Mouse (Mus musculus) heart, adult 2 months (tissue): ENCODE data around the gene Cemip2. TPM values are rescaled to one million over a fixed set of nuclear protein-coding genes. Genes with fewer than 3 reads are reported as not detected.

Source experiments
- DNase-seq, 2 experiments: peaks; one replicate each; pipeline ENCODE4 v3.0.0; 2021
- H3K27ac ChIP-seq: fragments of 200-600 bp; 2 replicates; pipeline ENCODE4 v1.8.1; 2022
- H3K27me3 ChIP-seq: fragments of 200-500 bp; 2 replicates; pipeline ENCODE4 v1.6.1; 2012; ENCODE audit warnings: mild to moderate bottlenecking, low read length, inconsistent platforms, mixed read lengths; ENCODE audit not compliant: control insufficient read depth, insufficient read depth
- H3K36me3 ChIP-seq: fragments of 200-500 bp; 2 replicates; pipeline ENCODE4 v1.6.1; 2012; ENCODE audit warnings: low read length, inconsistent platforms; ENCODE audit not compliant: control insufficient read depth, insufficient read depth
- H3K4me1 ChIP-seq: fragments of 200-500 bp; 2 replicates; pipeline ENCODE4 v1.6.1; 2011; ENCODE audit warnings: low read length; ENCODE audit not compliant: control insufficient read depth, insufficient read depth
- H3K4me3 ChIP-seq: fragments of 200-600 bp; 2 replicates; pipeline ENCODE4 v1.8.1; 2022
- H3K79me2 ChIP-seq: fragments of 200-500 bp; replicated peaks from 2 replicates; pipeline ENCODE4 v1.6.1; 2012; ENCODE audit warnings: mild to moderate bottlenecking, inconsistent platforms, low read length, moderate library complexity, mixed read lengths; ENCODE audit not compliant: control insufficient read depth, insufficient read depth
- H3K9ac ChIP-seq: fragments of 200-500 bp; 2 replicates; pipeline ENCODE4 v1.6.1; 2012; ENCODE audit warnings: low read depth, mild to moderate bottlenecking, control low read depth, inconsistent platforms, low read length, mixed read lengths
- CTCF ChIP-seq: fragments of 200-600 bp; IDR thresholded peaks from 2 replicates; pipeline ENCODE4 v1.8.1; 2022; ENCODE audit warnings: antibody characterized with exemption, mild to moderate bottlenecking, moderate library complexity
- EP300 ChIP-seq: fragments of 200-500 bp; IDR thresholded peaks from 2 replicates; pipeline ENCODE4 v1.6.1; 2011; ENCODE audit warnings: low read depth, low read length, control low read depth; ENCODE audit not compliant: insufficient read depth
- POLR2A ChIP-seq: fragments of 200-500 bp; IDR thresholded peaks from 2 replicates; pipeline ENCODE4 v1.6.1; 2011; ENCODE audit warnings: mild to moderate bottlenecking, low read depth, low read length, control low read depth; ENCODE audit not compliant: insufficient read depth
- WGBS: fragments of 180-500 bp; shearing (Covaris S2); methylation state at CpG from one replicate; pipeline ENCODE4 v1.1.7; 2018; 5-methylcytosine and 5-hydroxymethylcytosine counted together
- intact Hi-C: fragments of 180-260 bp; cut with DNase I; formaldehyde crosslinking; loops from one replicate; pipeline ENCODE4 v1.15.1; 2025
- polyA plus RNA-seq: library from polyadenylated mRNA; depleted of rRNA; stranded (reverse); fragments of >200 nt; gene quantifications from 2 replicates; pipeline ENCODE4 v1.2.3, GENCODE M21; 2012
- total RNA-seq, 2 experiments: library from RNA; stranded (reverse); gene quantifications; 2 replicates each; pipeline ENCODE4 v1.2.3; 2021

The Cemip2 gene
- total and polyA plus RNA-seq, 3 experiments: 4.5 to 11.7 (median 10.7) TPM

- Histone ChIP-seq H3K9ac (no peak overlapping the region), H3K36me3 (no peaks in the 10 kb centered on the region), H3K4me1 (no peaks in the 10 kb centered on the region; the same call in 1 of the 2 replicates), H3K79me2 (no peaks in the 10 kb centered on the region), H3K4me3 (no peak overlapping the region), H3K27me3 (no peaks in the 10 kb centered on the region), H3K27ac (no peak overlapping the region)
- no peak for TF ChIP-seq EP300
- no peak for TF ChIP-seq CTCF
- no peak for TF ChIP-seq POLR2A
- DNase-seq: no peak
- intact Hi-C loops: no loop called here
These were observed 16.5 kb upstream of the Cemip2 start for GRCm38 (mm10) chr19:21761676-21762075.

GRCm38 (mm10) chr19:21764013-21764412, 14.1 kb upstream of the Cemip2 start:
- no peaks in the 10 kb centered on the region; the same call in 1 of the 2 replicates for H3K4me1 ChIP-seq
- no peak overlapping the region for H3K27ac ChIP-seq
- no peaks in the 10 kb centered on the region for H3K79me2 ChIP-seq
- H3K9ac ChIP-seq: no peak overlapping the region
- no peak for DNase-seq
- no peak for TF ChIP-seq POLR2A
- TF ChIP-seq CTCF: peak; percentile 48
- TF ChIP-seq EP300: no peak
- no peaks in the 10 kb centered on the region for H3K27me3 ChIP-seq
- H3K4me3 ChIP-seq: no peak overlapping the region
- no peaks in the 10 kb centered on the region for H3K36me3 ChIP-seq
- WGBS: 72% methylated on average over 2 of the region's 2 CpGs
- intact Hi-C loops: no loop called here

GRCm38 (mm10) chr19:21764738-21765137, 13.4 kb upstream of the Cemip2 start:
- TF ChIP-seq EP300 (no peak), CTCF (no peak), POLR2A (no peak)
- no peak overlapping the region for H3K9ac ChIP-seq
- WGBS: 60% methylated on average over 3 of the region's 3 CpGs
- DNase-seq: no peak
- no peak overlapping the region for H3K27ac ChIP-seq
- H3K36me3 ChIP-seq: no peaks in the 10 kb centered on the region
- no peak overlapping the region for H3K4me3 ChIP-seq
- H3K4me1 ChIP-seq: no peaks in the 10 kb centered on the region; the same call in 1 of the 2 replicates
- intact Hi-C loops: no loop called here
- no peaks in the 10 kb centered on the region for H3K27me3 ChIP-seq
- no peaks in the 10 kb centered on the region for H3K79me2 ChIP-seq

GRCm38 (mm10) chr19:21767500-21768045, 10.6 kb upstream of the Cemip2 start:
- DNase-seq: no peak
- no peak overlapping the region for H3K9ac ChIP-seq
- H3K4me3 ChIP-seq: no peak overlapping the region
- H3K36me3 ChIP-seq: no peaks in the 10 kb centered on the region
- WGBS: 55% methylated on average over 9 of the region's 9 CpGs
- no peak overlapping the region for H3K27ac ChIP-seq
- H3K27me3 ChIP-seq: no peaks in the 10 kb centered on the region
- intact Hi-C loops: no loop called here
- no peak for TF ChIP-seq POLR2A
- no peak for TF ChIP-seq CTCF
- TF ChIP-seq EP300: no peak
- no peaks in the 10 kb centered on the region for H3K79me2 ChIP-seq
- no peaks in the 10 kb centered on the region for H3K4me1 ChIP-seq

GRCm38 (mm10) chr19:21769796-21770195, 8.3 kb upstream of the Cemip2 start:
- 72% methylated on average over 3 of the region's 3 CpGs for WGBS
- H3K36me3 ChIP-seq: no peaks in the 10 kb centered on the region
- no peak for TF ChIP-seq EP300
- no peak for TF ChIP-seq POLR2A
- TF ChIP-seq CTCF: no peak
- H3K4me3 ChIP-seq: no peak overlapping the region
- H3K9ac ChIP-seq: no peak overlapping the region
- H3K27me3 ChIP-seq: no peaks in the 10 kb centered on the region
- no peak overlapping the region for H3K27ac ChIP-seq
- DNase-seq: no peak
- no peaks in the 10 kb centered on the region for H3K4me1 ChIP-seq
- intact Hi-C loops: no loop called here
- no peaks in the 10 kb centered on the region for H3K79me2 ChIP-seq

- TF ChIP-seq CTCF (no peak), POLR2A (no peak), EP300 (no peak)
- intact Hi-C loops: no loop called here
- Histone ChIP-seq H3K4me1 (no peaks in the 10 kb centered on the region), H3K4me3 (no peak overlapping the region), H3K9ac (no peak overlapping the region), H3K27ac (no peak overlapping the region), H3K79me2 (no peaks in the 10 kb centered on the region), H3K36me3 (no peaks in the 10 kb centered on the region), H3K27me3 (no peaks in the 10 kb centered on the region)
- WGBS: 91% methylated on average over 1 of the region's 1 CpGs
- DNase-seq: no peak
These were observed 6.6 kb upstream of the Cemip2 start for GRCm38 (mm10) chr19:21771586-21771985.
